Mouse (Mus musculus): Measurements from ENCODE around the gene Hs3st2.

GRCm38 (mm10) chr7:121460626-121461025 lies 69.0 kb downstream of the Hs3st2 start:
- TF ChIP-seq CTCF (IDR thresholded peaks at IDR 0.05) (no peak), EP300 (IDR thresholded peaks at IDR 0.05) (no peak)

Measured in lung, postnatal 0 days (tissue).